Mouse (Mus musculus) ES-E14 (cell line): ENCODE results near the gene Pnn. TPM values are rescaled to one million over a fixed set of nuclear protein-coding genes. Genes with fewer than 3 reads are reported as not detected.

ENCODE experiments used
- DNase-seq: peaks from one replicate; pipeline ENCODE4 v3.0.0-alpha.2; 2013; ENCODE audit warnings: low read depth, low spot score
- H3K27ac ChIP-seq: 2 replicates; pipeline ENCODE4 v1.5.1; 2012; ENCODE audit warnings: low read depth, mild to moderate bottlenecking, low read length, moderate library complexity, mixed read lengths; ENCODE audit not compliant: poor library complexity, insufficient read depth, severe bottlenecking
- H3K36me3 ChIP-seq: 2 replicates; pipeline ENCODE4 v1.6.1; 2012; ENCODE audit warnings: mild to moderate bottlenecking, low read length, moderate library complexity, mixed read lengths; ENCODE audit not compliant: control insufficient read depth, poor library complexity, insufficient read depth, severe bottlenecking
- H3K4me1 ChIP-seq, 2 experiments: fragments of 150-350 bp in 1 of 2; sonication (generic) in 1 of 2; 2 replicates each; pipeline ENCODE4 v1.6.1; 2012; ENCODE audit warnings: low read length in 2 of 2, mild to moderate bottlenecking in 1 of 2, mixed read lengths in 1 of 2; ENCODE audit not compliant: control insufficient read depth in 2 of 2, insufficient read depth in 2 of 2, poor library complexity in 1 of 2
- H3K4me3 ChIP-seq, 2 experiments: fragments of 150-350 bp in 1 of 2; sonication (generic) in 1 of 2; 2 replicates each; pipeline ENCODE4 v1.5.1; 2012; ENCODE audit warnings: low read length in 2 of 2, low read depth in 1 of 2, mild to moderate bottlenecking in 1 of 2, mixed read lengths in 1 of 2; ENCODE audit not compliant: insufficient read depth in 1 of 2, poor library complexity in 1 of 2, severe bottlenecking in 1 of 2
- H3K9ac ChIP-seq: 2 replicates; pipeline ENCODE4 v1.6.1; 2012; ENCODE audit warnings: low read depth, mild to moderate bottlenecking, low read length, mixed read lengths; ENCODE audit not compliant: poor library complexity, insufficient read depth, severe bottlenecking
- H3K9me3 ChIP-seq: fragments of 150-350 bp; sonication (generic); 2 replicates; pipeline ENCODE4 v1.6.1; 2012; ENCODE audit warnings: low read depth, mild to moderate bottlenecking, low read length; ENCODE audit not compliant: control insufficient read depth, insufficient read depth
- CHD2 ChIP-seq: IDR thresholded peaks from 2 replicates; pipeline ENCODE4 v1.6.1; 2014; ENCODE audit warnings: mild to moderate bottlenecking, low read depth, low read length, inconsistent platforms
- HCFC1 ChIP-seq: IDR thresholded peaks from 2 replicates; pipeline ENCODE4 v1.6.1; 2012; ENCODE audit warnings: low read length, inconsistent platforms, borderline replicate concordance; ENCODE audit not compliant: insufficient read depth
- MAFK ChIP-seq: IDR thresholded peaks from 2 replicates; pipeline ENCODE4 v1.6.1; 2014; ENCODE audit warnings: mild to moderate bottlenecking, low read depth, low read length, inconsistent platforms; ENCODE audit not compliant: insufficient read depth
- ZC3H11A ChIP-seq: IDR thresholded peaks from 2 replicates; pipeline ENCODE4 v1.6.1; 2012; ENCODE audit warnings: low read depth, mild to moderate bottlenecking, inconsistent platforms, low read length, borderline replicate concordance
- ZNF384 ChIP-seq: IDR thresholded peaks from 2 replicates; pipeline ENCODE4 v1.6.1; 2012; ENCODE audit warnings: low read depth, low read length, inconsistent platforms
- in situ Hi-C, 2 experiments: fragments of 600-800 bp; cut with MboI; formaldehyde crosslinking; loops; one replicate each; pipeline ENCODE4 v1.15.1; 2025; ENCODE audit warnings: low sequenced_read_pairs in 2 of 2, inconsistent platforms in 1 of 2; ENCODE audit not compliant: unreplicated experiment in 2 of 2
- total RNA-seq: library from RNA; depleted of rRNA; stranded (reverse); fragments of 300-350 nt; gene quantifications from 2 replicates; pipeline ENCODE4 v1.2.3, GENCODE M21; 2012

Gene Pnn
- total RNA-seq, 1 experiment, result 54.1 TPM

DNA sequence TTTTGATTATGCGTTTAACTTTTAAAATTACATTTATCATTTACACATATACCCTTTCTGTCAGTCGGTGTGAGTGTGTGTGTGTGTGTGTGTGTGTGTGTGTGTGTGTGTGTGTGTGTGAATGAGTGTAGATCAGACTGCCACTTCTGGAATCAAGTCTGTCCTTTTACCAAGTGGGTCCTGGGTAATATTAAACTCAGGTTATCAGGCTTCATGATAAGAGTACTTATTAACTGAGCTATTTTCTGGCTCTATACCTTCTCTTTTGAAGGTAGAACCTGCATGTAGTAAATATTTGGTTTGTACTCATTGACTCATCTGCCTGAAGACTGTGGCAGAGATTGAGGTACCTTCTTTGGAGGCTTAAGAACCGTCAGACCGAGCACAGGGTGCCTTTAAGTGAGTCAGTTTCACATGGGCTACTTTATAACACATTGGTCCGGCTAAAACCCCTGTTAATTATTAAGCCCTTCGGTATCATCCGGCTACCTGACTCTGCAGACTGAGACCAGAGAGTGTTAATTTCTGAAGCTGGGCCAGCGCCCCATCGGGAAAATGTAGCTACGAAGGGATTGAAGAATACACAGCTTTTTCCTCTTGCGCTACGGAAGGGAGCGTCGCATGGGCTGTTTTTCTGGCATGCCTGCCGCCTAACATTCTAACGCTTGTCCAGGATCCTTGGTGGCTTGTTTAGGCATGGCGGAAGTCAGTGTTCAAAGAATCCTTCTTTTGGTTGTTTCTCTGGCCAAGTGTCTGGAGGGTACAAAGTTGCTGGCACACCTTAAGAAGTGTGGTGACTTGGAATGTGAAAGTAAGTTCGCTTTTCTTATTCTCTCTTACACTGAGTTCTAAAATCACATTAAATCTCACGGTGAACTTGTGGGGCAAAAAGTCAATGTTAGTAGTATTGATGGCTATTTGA is 28.7 kb downstream of the Pnn start, which contains the start of gene Mia2:
TSS of gene Mia2 (plus strand) at position 696 of the 922 bp plus-strand sequence.
- in situ Hi-C loops, result no loop called here
- Histone ChIP-seq H3K9ac (peak within 1 kb of the TSS; percentile 11; the same call in 1 of the 2 replicates), H3K27ac (no peak within 1 kb of the TSS), H3K36me3 (no peaks in the 10 kb centered on the region), H3K4me3 (no peak within 1 kb of the TSS), H3K9me3 (no peaks in the 10 kb centered on the region), H3K4me1 (peaks cover 0 to 2% of the 10 kb centered on the region in 2 experiments; a peak in 1 of 4 replicates)
- DNase-seq, result no peak
- TF ChIP-seq ZC3H11A (no peak), CHD2 (no peak), HCFC1 (no peak), ZNF384 (no peak), MAFK (no peak)

DNA sequence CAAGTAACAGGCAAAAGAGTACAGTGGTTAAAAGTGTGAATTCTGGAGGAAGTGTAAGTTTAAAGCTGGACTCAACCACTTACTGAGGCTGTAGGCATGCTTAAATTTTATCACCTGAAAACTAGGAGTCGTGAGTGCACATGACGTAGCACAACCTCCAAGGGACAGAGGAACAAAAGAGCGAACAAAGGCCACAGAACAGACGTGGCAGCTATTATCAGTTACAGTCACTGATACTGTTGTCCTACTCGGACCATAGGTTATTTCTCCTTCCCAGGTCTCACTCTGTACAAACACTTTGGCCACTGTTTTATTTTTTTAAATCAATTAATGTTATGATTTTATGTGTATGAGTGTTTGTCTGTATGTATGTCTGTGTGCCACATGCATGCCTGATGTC is 38.1 kb downstream of the Pnn start:
- Histone ChIP-seq H3K9ac (no peak overlapping the region), H3K4me3 (no peak overlapping the region), H3K9me3 (no peaks in the 10 kb centered on the region), H3K4me1 (no peaks in the 10 kb centered on the region), H3K27ac (no peak overlapping the region), H3K36me3 (no peaks in the 10 kb centered on the region)
- in situ Hi-C loops, result no loop called here
- TF ChIP-seq ZC3H11A (no peak), ZNF384 (no peak), MAFK (no peak), CHD2 (no peak), HCFC1 (no peak)
- DNase-seq, result no peak

DNA sequence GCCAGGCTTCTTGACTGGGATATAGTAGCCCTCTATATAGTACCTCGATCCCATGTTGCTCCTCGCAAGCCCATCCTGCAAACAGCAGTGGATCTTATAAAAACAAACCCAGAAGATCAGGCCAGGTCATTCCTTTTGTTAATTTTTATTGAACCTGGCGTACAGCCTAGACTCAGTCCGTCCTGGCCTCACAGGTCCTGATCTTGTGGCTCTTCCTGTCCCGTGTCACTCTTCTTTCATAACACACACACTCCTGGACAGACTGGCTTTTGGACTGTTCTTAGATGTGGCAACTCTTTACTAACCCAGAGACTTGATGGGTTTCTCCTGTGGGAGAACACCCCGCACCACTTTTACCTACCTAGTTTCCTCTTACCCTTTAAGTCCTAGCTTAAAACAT is 39.2 kb downstream of the Pnn start:
- TF ChIP-seq ZC3H11A, result no peak
- no peak for TF ChIP-seq MAFK
- TF ChIP-seq ZNF384, result no peak
- no peak for TF ChIP-seq HCFC1
- no peak for TF ChIP-seq CHD2

DNA sequence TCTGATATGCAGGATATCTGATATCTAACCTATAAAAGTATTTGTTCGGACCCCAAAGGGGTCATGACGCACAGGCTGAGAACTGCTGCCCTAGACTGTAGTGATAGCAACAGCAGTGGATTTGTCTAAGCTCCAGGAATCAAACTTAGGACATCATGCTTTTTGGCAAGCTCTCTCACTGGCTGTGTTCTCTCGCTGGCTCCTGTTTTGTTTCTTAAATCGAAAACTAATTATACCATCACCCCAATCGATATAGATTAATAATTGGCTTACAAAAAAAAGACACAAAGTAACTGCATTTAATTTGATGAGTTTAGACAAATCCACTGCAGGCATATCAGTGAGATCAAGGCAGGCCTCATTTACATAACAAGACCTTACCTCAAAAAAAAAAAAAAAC is 39.8 kb downstream of the Pnn start:
- TF ChIP-seq ZC3H11A (no peak), CHD2 (no peak), MAFK (no peak), HCFC1 (no peak), ZNF384 (no peak)
- in situ Hi-C loops, result no loop called here

More for the DNA sequence above, 39.2 kb downstream of the Pnn start:
- in situ Hi-C loops, result no loop called here
- Histone ChIP-seq H3K36me3 (no peaks in the 10 kb centered on the region), H3K9me3 (no peaks in the 10 kb centered on the region), H3K4me3 (no peak overlapping the region), H3K27ac (no peak overlapping the region), H3K9ac (no peak overlapping the region), H3K4me1 (no peaks in the 10 kb centered on the region)
- no peak for DNase-seq

More for the DNA sequence above, 39.8 kb downstream of the Pnn start:
- Histone ChIP-seq H3K27ac (no peak overlapping the region), H3K9ac (no peak overlapping the region), H3K36me3 (no peaks in the 10 kb centered on the region), H3K9me3 (no peaks in the 10 kb centered on the region), H3K4me1 (no peaks in the 10 kb centered on the region), H3K4me3 (no peak overlapping the region)
- DNase-seq, result no peak
